Mouse (Mus musculus) kidney, embryonic 14.5 days (tissue): ENCODE measurements at regions not wholly inside any gene's neighbourhood (a gene's known extent, or its start where the extent isn't known, plus 50 kb on each side); places are given as distances from the start of the nearest gene placed in this dataset.

Source experiments
- ATAC-seq: fragments of 200-750 bp; cut with Nextera tagmentation; 2 replicates; pipeline ENCODE4 v1.8.0; 2017; ENCODE audit warnings: moderate number of reproducible peaks, mild to moderate bottlenecking, moderate TSS enrichment, moderate library complexity; ENCODE audit not compliant: low FRiP score, low TSS enrichment
- H3K27ac ChIP-seq: fragments of 300-500 bp; sonication (generic); 2 replicates; pipeline ENCODE4 v1.5.1; 2014; ENCODE audit warnings: low read depth, mild to moderate bottlenecking, low read length, moderate library complexity, mixed read lengths
- H3K27me3 ChIP-seq: fragments of 300-500 bp; sonication (generic); 2 replicates; pipeline ENCODE4 v1.6.1; 2014; ENCODE audit warnings: mild to moderate bottlenecking, low read length; ENCODE audit not compliant: control insufficient read depth, insufficient read depth
- H3K36me3 ChIP-seq: fragments of 300-500 bp; sonication (generic); 2 replicates; pipeline ENCODE4 v1.6.1; 2014; ENCODE audit warnings: low read length, mixed read lengths; ENCODE audit not compliant: control insufficient read depth, insufficient read depth
- H3K4me1 ChIP-seq: fragments of 300-500 bp; sonication (generic); 2 replicates; pipeline ENCODE4 v1.6.1; 2014; ENCODE audit warnings: low read length, mixed read lengths; ENCODE audit not compliant: control insufficient read depth, insufficient read depth
- H3K4me2 ChIP-seq: fragments of 300-500 bp; sonication (generic); replicated peaks from 2 replicates; pipeline ENCODE4 v1.6.1; 2014; ENCODE audit warnings: low read depth, mild to moderate bottlenecking, low read length
- H3K4me3 ChIP-seq: fragments of 300-500 bp; sonication (generic); 2 replicates; pipeline ENCODE4 v1.5.1; 2014; ENCODE audit warnings: mild to moderate bottlenecking, low read length
- H3K9ac ChIP-seq: fragments of 300-500 bp; sonication (generic); 2 replicates; pipeline ENCODE4 v1.6.1; 2014; ENCODE audit warnings: low read depth, mild to moderate bottlenecking, low read length, moderate library complexity
- H3K9me3 ChIP-seq: fragments of 300-500 bp; sonication (generic); 2 replicates; pipeline ENCODE4 v1.6.1; 2016; ENCODE audit warnings: low read length; ENCODE audit not compliant: control insufficient read depth
- WGBS: fragments of 180-500 bp; shearing (Covaris S2); extraction: QIAGEN DNeasy Blood & Tissue Kit; methylation state at CpG from one replicate; pipeline ENCODE4 v1.1.7; 2014; 5-methylcytosine and 5-hydroxymethylcytosine counted together

GRCm38 (mm10) chr9:90791871-90792270 is 521.3 kb upstream of the Tbc1d2b start:
- H3K9me3 ChIP-seq: no peaks in the 10 kb centered on the region
- no peaks in the 10 kb centered on the region for H3K4me1 ChIP-seq
- H3K27me3 ChIP-seq: no peaks in the 10 kb centered on the region
- H3K27ac ChIP-seq: no peak overlapping the region
- no peak overlapping the region for H3K4me3 ChIP-seq
- ATAC-seq: no peak
- no peak overlapping the region for H3K4me2 ChIP-seq
- WGBS: 84% methylated on average over 2 of the region's 2 CpGs
- no peaks in the 10 kb centered on the region for H3K36me3 ChIP-seq
- H3K9ac ChIP-seq: no peak overlapping the region

- no peaks in the 10 kb centered on the region for H3K36me3 ChIP-seq
- H3K9ac ChIP-seq: no peak overlapping the region
- H3K4me2 ChIP-seq: no peak overlapping the region
- H3K4me3 ChIP-seq: no peak overlapping the region
- no peaks in the 10 kb centered on the region for H3K9me3 ChIP-seq
- ATAC-seq: no peak
- H3K27ac ChIP-seq: no peak overlapping the region
- no peaks in the 10 kb centered on the region for H3K27me3 ChIP-seq
- no peaks in the 10 kb centered on the region for H3K4me1 ChIP-seq
- WGBS: 75% methylated on average over 4 of the region's 4 CpGs
These were observed 545.4 kb upstream of the Zic4 start for GRCm38 (mm10) chr9:90816844-90817243.

- H3K27ac ChIP-seq: no peak overlapping the region
- no peak for ATAC-seq
- no peaks in the 10 kb centered on the region for H3K36me3 ChIP-seq
- WGBS: 81% methylated on average over 4 of the region's 4 CpGs
- no peaks in the 10 kb centered on the region for H3K27me3 ChIP-seq
- no peaks in the 10 kb centered on the region for H3K4me1 ChIP-seq
- H3K4me2 ChIP-seq: no peak overlapping the region
- no peaks in the 10 kb centered on the region for H3K9me3 ChIP-seq
- H3K9ac ChIP-seq: no peak overlapping the region
- H3K4me3 ChIP-seq: no peak overlapping the region
These were observed 538.5 kb upstream of the Zic4 start for GRCm38 (mm10) chr9:90823574-90824280.

- H3K9ac ChIP-seq: no peak overlapping the region
- H3K9me3 ChIP-seq: no peaks in the 10 kb centered on the region
- no peak overlapping the region for H3K27ac ChIP-seq
- H3K36me3 ChIP-seq: no peaks in the 10 kb centered on the region
- WGBS: 89% methylated on average over 3 of the region's 3 CpGs
- no peak overlapping the region for H3K4me3 ChIP-seq
- H3K4me1 ChIP-seq: no peaks in the 10 kb centered on the region
- ATAC-seq: no peak
- no peaks in the 10 kb centered on the region for H3K27me3 ChIP-seq
- H3K4me2 ChIP-seq: no peak overlapping the region
These were observed 534.7 kb upstream of the Zic4 start for GRCm38 (mm10) chr9:90827474-90827873.

- ATAC-seq: no peak
These were observed 533.5 kb upstream of the Zic4 start for GRCm38 (mm10) chr9:90828701-90829100.

GRCm38 (mm10) chr9:90830704-90831103 is 531.5 kb upstream of the Zic4 start:
- Histone ChIP-seq H3K4me3 (no peak overlapping the region), H3K9ac (no peak overlapping the region; the same call in 1 of the 2 replicates), H3K4me1 (no peaks in the 10 kb centered on the region), H3K4me2 (no peak overlapping the region), H3K27me3 (no peaks in the 10 kb centered on the region), H3K9me3 (no peaks in the 10 kb centered on the region), H3K27ac (no peak overlapping the region), H3K36me3 (no peaks in the 10 kb centered on the region)
- 60% methylated on average over 4 of the region's 4 CpGs for WGBS
- no peak for ATAC-seq

More at GRCm38 (mm10) chr9:90828701-90829100, 533.5 kb upstream of the Zic4 start:
- H3K27me3 ChIP-seq: no peaks in the 10 kb centered on the region
- no peak overlapping the region for H3K4me2 ChIP-seq
- no peaks in the 10 kb centered on the region for H3K9me3 ChIP-seq
- no peaks in the 10 kb centered on the region for H3K36me3 ChIP-seq
- H3K27ac ChIP-seq: no peak overlapping the region
- WGBS: 66% methylated on average over 5 of the region's 5 CpGs
- H3K9ac ChIP-seq: no peak overlapping the region
- H3K4me1 ChIP-seq: no peaks in the 10 kb centered on the region
- H3K4me3 ChIP-seq: no peak overlapping the region

- WGBS: 14% methylated on average over 3 of the region's 3 CpGs
- H3K4me2 ChIP-seq: no peak overlapping the region
- H3K4me1 ChIP-seq: no peaks in the 10 kb centered on the region
- H3K9ac ChIP-seq: no peak overlapping the region
- no peaks in the 10 kb centered on the region for H3K9me3 ChIP-seq
- ATAC-seq: no peak
- no peaks in the 10 kb centered on the region for H3K36me3 ChIP-seq
- no peaks in the 10 kb centered on the region for H3K27me3 ChIP-seq
- no peak overlapping the region for H3K27ac ChIP-seq
- H3K4me3 ChIP-seq: no peak overlapping the region
These were observed 528.3 kb upstream of the Zic4 start for GRCm38 (mm10) chr9:90833743-90834539.

- 89% methylated on average over 6 of the region's 6 CpGs for WGBS
- Histone ChIP-seq H3K4me3 (no peak overlapping the region), H3K9ac (no peak overlapping the region), H3K27me3 (no peaks in the 10 kb centered on the region), H3K36me3 (no peaks in the 10 kb centered on the region), H3K27ac (no peak overlapping the region), H3K9me3 (no peaks in the 10 kb centered on the region), H3K4me1 (no peaks in the 10 kb centered on the region), H3K4me2 (no peak overlapping the region)
- no peak for ATAC-seq
These were observed 523.9 kb upstream of the Zic4 start for GRCm38 (mm10) chr9:90838184-90838926.

- H3K9ac ChIP-seq: no peak overlapping the region
- no peak overlapping the region for H3K27ac ChIP-seq
- 95% methylated on average over 5 of the region's 5 CpGs for WGBS
- no peaks in the 10 kb centered on the region for H3K4me1 ChIP-seq
- H3K36me3 ChIP-seq: no peaks in the 10 kb centered on the region
- H3K4me2 ChIP-seq: no peak overlapping the region
- no peak for ATAC-seq
- no peaks in the 10 kb centered on the region for H3K9me3 ChIP-seq
- no peak overlapping the region for H3K4me3 ChIP-seq
- no peaks in the 10 kb centered on the region for H3K27me3 ChIP-seq
These were observed 511.2 kb upstream of the Zic4 start for GRCm38 (mm10) chr9:90851044-90851443.
